Mouse (Mus musculus) ovary, adult 10 weeks (tissue): ENCODE results near the gene Nup214. TPM values are rescaled to one million over a fixed set of nuclear protein-coding genes. Genes with fewer than 3 reads are reported as not detected.

Experiments used
- polyA plus RNA-seq: library from polyadenylated mRNA; stranded (reverse); fragments of 350-450 nt; fragmentation: Illumina TruSeq; extraction: RNeasy Lipid Tissue Mini Kit (QIAGEN cat#74804); gene quantifications from one replicate; pipeline ENCODE4 v1.2.3, GENCODE M21; 2014

The Nup214 gene
- 82.4 TPM for polyA plus RNA-seq

GRCm38 (mm10) chr2:31974141-31974808 is at the start of gene Nup214:
Nup214 (plus strand) TSS chr2:31974436.

GRCm38 (mm10) chr2:31950058-31950871 is 24.0 kb upstream of the Nup214 start, which contains the start of gene Aif1l:
Aif1l (plus strand) TSS chr2:31950139.

GRCm38 (mm10) chr2:32084111-32084871 is 110.1 kb downstream of the Nup214 start, which contains the start of gene Fam78a:
Fam78a (minus strand) TSS chr2:32084857.

GRCm38 (mm10) chr2:32095351-32096121 is 121.3 kb downstream of the Nup214 start, which contains the start of gene Plpp7:
Plpp7 (plus strand) TSS chr2:32095528.

Other genes starting within 250 kb of the Nup214 start
- not detected for gene Qrfp, start 163.9 kb upstream of the Nup214 start, polyA plus RNA-seq
- not detected for gene Fibcd1, start 128.4 kb upstream of the Nup214 start, polyA plus RNA-seq
- gene Lamc3, start 87.1 kb upstream of the Nup214 start, polyA plus RNA-seq: 1.1 TPM
- 31.5 TPM for gene Aif1l, start 24.3 kb upstream of the Nup214 start, polyA plus RNA-seq
- gene Fam78a, start 110.4 kb downstream of the Nup214 start, polyA plus RNA-seq: 4.8 TPM
- 0.54 TPM for gene Plpp7, start 121.1 kb downstream of the Nup214 start, polyA plus RNA-seq
- 58.5 TPM for gene Prrc2b, start 176.6 kb downstream of the Nup214 start, polyA plus RNA-seq